Mouse (Mus musculus) layer of hippocampus, postnatal 36 days (tissue): ENCODE measurements at regions not wholly inside any gene's neighbourhood (a gene's known extent, or its start where the extent isn't known, plus 50 kb on each side); places are given as distances from the start of the nearest gene placed in this dataset.

Experiments used
- DNase-seq, 2 experiments: peaks; one replicate each; pipeline ENCODE4 v3.0.0; 2022

- DNase-seq, result no peak
These were observed 76.8 kb upstream of the Akap6 start for GRCm38 (mm10) chr12:52622398-52622797.

GRCm38 (mm10) chr12:52623416-52624108, 75.6 kb upstream of the Akap6 start:
- DNase-seq, result no peak

GRCm38 (mm10) chr12:52624871-52625270, 74.3 kb upstream of the Akap6 start:
- no peak for DNase-seq

GRCm38 (mm10) chr12:52628771-52629170, 70.4 kb upstream of the Akap6 start:
- DNase-seq, result no peak

- DNase-seq, result no peak
These were observed 63.9 kb upstream of the Akap6 start for GRCm38 (mm10) chr12:52635121-52635878.

GRCm38 (mm10) chr12:52636186-52636881, 62.8 kb upstream of the Akap6 start:
- DNase-seq, result no peak

GRCm38 (mm10) chr12:52636920-52637319, 62.3 kb upstream of the Akap6 start:
- no peak for DNase-seq

GRCm38 (mm10) chr12:52637506-52638249, 61.5 kb upstream of the Akap6 start:
- peak; percentile 31 to 39 for DNase-seq

- DNase-seq, result no peak
These were observed 60.7 kb upstream of the Akap6 start for GRCm38 (mm10) chr12:52638461-52638860.

- DNase-seq, result no peak
These were observed 55.1 kb upstream of the Akap6 start for GRCm38 (mm10) chr12:52644059-52644458.
